Mouse (Mus musculus) bone marrow macrophage, adult 2 months (primary cell): ENCODE measurements around the gene Fam57b.

Experiments used
- CTCF ChIP-seq: IDR thresholded peaks from 2 replicates; pipeline ENCODE4 v1.5.1; 2012; ENCODE audit warnings: low read depth, mild to moderate bottlenecking, low read length, moderate library complexity
- POLR2A ChIP-seq: IDR thresholded peaks from 2 replicates; pipeline ENCODE4 v1.6.1; 2012; ENCODE audit warnings: mild to moderate bottlenecking, low read depth, low read length, borderline replicate concordance

- no peak for TF ChIP-seq CTCF
- TF ChIP-seq POLR2A: no peak
Observed at GRCm38 (mm10) chr7:126853454-126853853, 56.0 kb downstream of the Fam57b start.
